Mouse (Mus musculus): Measurements from ENCODE around the gene Faah.

DNA sequence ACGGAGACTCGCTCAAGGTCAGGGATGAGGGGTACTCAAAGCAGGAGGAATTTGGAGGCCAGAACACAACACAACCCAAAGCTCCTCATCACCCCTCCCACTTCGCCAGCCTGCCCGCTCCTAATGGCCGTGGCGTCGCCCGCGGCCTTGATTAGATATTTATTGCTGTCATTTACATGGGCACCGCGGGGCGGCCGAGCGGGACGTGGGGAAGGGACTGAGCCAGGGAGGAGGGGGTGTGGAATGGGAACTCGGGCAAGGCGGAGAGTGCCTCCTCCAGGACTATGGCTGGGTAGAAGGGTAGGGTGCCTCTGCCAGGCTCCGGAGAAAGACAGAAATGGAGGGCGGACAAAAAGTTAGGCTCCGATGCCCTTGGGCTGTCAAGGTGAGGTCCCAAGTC is 81.1 kb downstream of the Faah start:
- TF ChIP-seq GATA1 (IDR thresholded peaks at IDR 0.05; ENCODE audit: low read length) (no peak), TAL1 (IDR thresholded peaks at IDR 0.05; ENCODE audit: low read length) (no peak)
